Mouse (Mus musculus) T-helper 17 cell (primary cell): ENCODE data around the gene Ephb1.

Experiments
- in situ Hi-C, 2 experiments: fragments of 300-600 bp; cut with MboI, MseI; formaldehyde crosslinking; loops; 1 replicate in 1 of 2; 2 replicates in 1 of 2; pipeline ENCODE4 v1.15.1; 2025; ENCODE audit warnings: high pct_unique_total_duplicates in 2 of 2

The Ephb1 gene

GRCm38 (mm10) chr9:102256407-102256806, 98.1 kb downstream of the Ephb1 start:
- in situ Hi-C loops: no loop called here

- in situ Hi-C loops: no loop called here
These were observed 98.7 kb downstream of the Ephb1 start for GRCm38 (mm10) chr9:102255803-102256202.

GRCm38 (mm10) chr9:102249124-102249816, 105.2 kb downstream of the Ephb1 start:
- in situ Hi-C loops: no loop called here

- in situ Hi-C loops: no loop called here
These were observed 108.9 kb downstream of the Ephb1 start for GRCm38 (mm10) chr9:102245551-102245950.

GRCm38 (mm10) chr9:102243296-102243695, 111.2 kb downstream of the Ephb1 start:
- in situ Hi-C loops: no loop called here

- in situ Hi-C loops: no loop called here
These were observed 112.9 kb downstream of the Ephb1 start for GRCm38 (mm10) chr9:102241546-102241945.

GRCm38 (mm10) chr9:102240215-102240614, 114.3 kb downstream of the Ephb1 start:
- in situ Hi-C loops: no loop called here

- in situ Hi-C loops: no loop called here
These were observed 119.0 kb downstream of the Ephb1 start for GRCm38 (mm10) chr9:102235444-102235951.

GRCm38 (mm10) chr9:102231248-102231647, 123.2 kb downstream of the Ephb1 start:
- in situ Hi-C loops: no loop called here

- in situ Hi-C loops: no loop called here
These were observed 137.5 kb downstream of the Ephb1 start for GRCm38 (mm10) chr9:102216746-102217566.

- in situ Hi-C loops: no loop called here
These were observed 142.5 kb downstream of the Ephb1 start for GRCm38 (mm10) chr9:102212036-102212383.

- in situ Hi-C loops: no loop called here
These were observed 143.0 kb downstream of the Ephb1 start for GRCm38 (mm10) chr9:102211296-102212035.

- in situ Hi-C loops: no loop called here
These were observed 149.0 kb downstream of the Ephb1 start for GRCm38 (mm10) chr9:102205518-102205917.

GRCm38 (mm10) chr9:102201867-102202266, 152.6 kb downstream of the Ephb1 start:
- in situ Hi-C loops: no loop called here

GRCm38 (mm10) chr9:102196856-102197255, 157.6 kb downstream of the Ephb1 start:
- in situ Hi-C loops: loop anchor here in 1 of 2 experiments (10.0 kb wide), 1 partner anchor 1948 kb away; no protein-coding TSS in a partner anchor

GRCm38 (mm10) chr9:102194063-102194462, 160.4 kb downstream of the Ephb1 start:
- in situ Hi-C loops: loop anchor here in 1 of 2 experiments (10.0 kb wide), 1 partner anchor 1951 kb away; no protein-coding TSS in a partner anchor

- in situ Hi-C loops: loop anchor here in 1 of 2 experiments (10.0 kb wide), 1 partner anchor 1952 kb away; no protein-coding TSS in a partner anchor
These were observed 161.5 kb downstream of the Ephb1 start for GRCm38 (mm10) chr9:102192724-102193685.

GRCm38 (mm10) chr9:102190058-102190457, 164.4 kb downstream of the Ephb1 start:
- in situ Hi-C loops: loop anchor here in 1 of 2 experiments (10.0 kb wide), 1 partner anchor 1955 kb away; no protein-coding TSS in a partner anchor

GRCm38 (mm10) chr9:102189406-102189805, 165.1 kb downstream of the Ephb1 start:
- in situ Hi-C loops: no loop called here

GRCm38 (mm10) chr9:102183663-102184274, 170.7 kb downstream of the Ephb1 start:
- in situ Hi-C loops: no loop called here
